Mouse (Mus musculus): ENCODE measurements around the gene Npff. TPM values are rescaled to one million over a fixed set of nuclear protein-coding genes. Genes with fewer than 3 reads are reported as not detected.

Npff gene
- polyA plus RNA-seq, 1 experiment, result 7.3 TPM

- TF ChIP-seq CTCF (IDR thresholded peaks at IDR 0.05; ENCODE audit: low read depth, low read length), result no peak
- no peak for TF ChIP-seq POLR2A (IDR thresholded peaks at IDR 0.05; ENCODE audit: borderline replicate concordance, low read depth, low read length)
- H3K27ac ChIP-seq (ENCODE audit: insufficient read depth, low read depth, low read length), result no peak overlapping the region
- peaks cover 2% of the 10 kb centered on the region; the same call in 1 of the 2 replicates for H3K4me1 ChIP-seq (ENCODE audit: control insufficient read depth, insufficient read depth, low read length)
- H3K4me3 ChIP-seq (ENCODE audit: insufficient read depth, low read length), result no peak overlapping the region
Measured at GRCm38 (mm10) chr15:102526111-102527002, 1.6 kb upstream of the Npff start.

- TF ChIP-seq CTCF (IDR thresholded peaks at IDR 0.05; ENCODE audit: low read depth, low read length) (no peak), POLR2A (IDR thresholded peaks at IDR 0.05; ENCODE audit: borderline replicate concordance, low read depth, low read length) (no peak)
- Histone ChIP-seq H3K4me3 (ENCODE audit: insufficient read depth, low read length) (no peak overlapping the region), H3K4me1 (ENCODE audit: control insufficient read depth, insufficient read depth, low read length) (peaks cover 10% of the 10 kb centered on the region), H3K27ac (ENCODE audit: insufficient read depth, low read depth, low read length) (no peak overlapping the region)
Measured at GRCm38 (mm10) chr15:102521480-102521879, 3.3 kb downstream of the Npff start.

- Histone ChIP-seq H3K27ac (ENCODE audit: insufficient read depth, low read depth, low read length) (0 out of 2 replicates have a peak overlapping the region, but pooled peaks have one; percentile 18), H3K4me3 (ENCODE audit: insufficient read depth, low read length) (no peak overlapping the region), H3K4me1 (ENCODE audit: control insufficient read depth, insufficient read depth, low read length) (peaks cover 19% of the 10 kb centered on the region)
- TF ChIP-seq CTCF (IDR thresholded peaks at IDR 0.05; ENCODE audit: low read depth, low read length), result no peak
- no peak for TF ChIP-seq POLR2A (IDR thresholded peaks at IDR 0.05; ENCODE audit: borderline replicate concordance, low read depth, low read length)
Measured at GRCm38 (mm10) chr15:102520416-102520815, 4.3 kb downstream of the Npff start.

- peak overlapping the region; percentile 71; the same call in 1 of the 2 replicates for H3K27ac ChIP-seq (ENCODE audit: insufficient read depth, low read depth, low read length)
Measured at GRCm38 (mm10) chr15:102519211-102520141, 5.3 kb downstream of the Npff start.

GRCm38 (mm10) chr15:102518859-102519201 lies 5.9 kb downstream of the Npff start:
- TF ChIP-seq CTCF (IDR thresholded peaks at IDR 0.05; ENCODE audit: low read depth, low read length), result no peak
- TF ChIP-seq POLR2A (IDR thresholded peaks at IDR 0.05; ENCODE audit: borderline replicate concordance, low read depth, low read length), result no peak
- Histone ChIP-seq H3K27ac (ENCODE audit: insufficient read depth, low read depth, low read length) (peak overlapping the region; percentile 71), H3K4me1 (ENCODE audit: control insufficient read depth, insufficient read depth, low read length) (peaks cover 19% of the 10 kb centered on the region), H3K4me3 (ENCODE audit: insufficient read depth, low read length) (peak overlapping the region; percentile 93)

More at GRCm38 (mm10) chr15:102519211-102520141, 5.3 kb downstream of the Npff start:
- H3K4me1 ChIP-seq (ENCODE audit: control insufficient read depth, insufficient read depth, low read length), result peaks cover 19% of the 10 kb centered on the region
- peak overlapping the region; percentile 93 for H3K4me3 ChIP-seq (ENCODE audit: insufficient read depth, low read length)
- TF ChIP-seq CTCF (IDR thresholded peaks at IDR 0.05; ENCODE audit: low read depth, low read length) (no peak), POLR2A (IDR thresholded peaks at IDR 0.05; ENCODE audit: borderline replicate concordance, low read depth, low read length) (no peak)

GRCm38 (mm10) chr15:102517976-102518858 lies 6.5 kb downstream of the Npff start, which contains the start of gene Tarbp2:
Tarbp2 (plus strand) TSS chr15:102518192.
- Histone ChIP-seq H3K27ac (ENCODE audit: insufficient read depth, low read depth, low read length) (peak within 1 kb of the TSS; percentile 96), H3K4me1 (ENCODE audit: control insufficient read depth, insufficient read depth, low read length) (peaks cover 19% of the 10 kb centered on the region), H3K4me3 (ENCODE audit: insufficient read depth, low read length) (peak within 1 kb of the TSS; percentile 93)
- TF ChIP-seq POLR2A (IDR thresholded peaks at IDR 0.05; ENCODE audit: borderline replicate concordance, low read depth, low read length) (no peak), CTCF (IDR thresholded peaks at IDR 0.05; ENCODE audit: low read depth, low read length) (no peak)

GRCm38 (mm10) chr15:102517631-102517975 lies 7.1 kb downstream of the Npff start:
- TF ChIP-seq CTCF (IDR thresholded peaks at IDR 0.05; ENCODE audit: low read depth, low read length), result no peak
- TF ChIP-seq POLR2A (IDR thresholded peaks at IDR 0.05; ENCODE audit: borderline replicate concordance, low read depth, low read length), result peak; percentile 92
- peaks cover 25% of the 10 kb centered on the region for H3K4me1 ChIP-seq (ENCODE audit: control insufficient read depth, insufficient read depth, low read length)
- peak overlapping the region; percentile 69 for H3K4me3 ChIP-seq (ENCODE audit: insufficient read depth, low read length)
- H3K27ac ChIP-seq (ENCODE audit: insufficient read depth, low read depth, low read length), result 0 out of 2 replicates have a peak overlapping the region, but pooled peaks have one; percentile 10

- Histone ChIP-seq H3K4me1 (ENCODE audit: control insufficient read depth, insufficient read depth, low read length) (peaks cover 28% of the 10 kb centered on the region), H3K27ac (ENCODE audit: insufficient read depth, low read depth, low read length) (0 out of 2 replicates have a peak within 1 kb of the TSS, but pooled peaks have one; percentile 10), H3K4me3 (ENCODE audit: insufficient read depth, low read length) (peak within 1 kb of the TSS; percentile 69)
- no peak for TF ChIP-seq POLR2A (IDR thresholded peaks at IDR 0.05; ENCODE audit: borderline replicate concordance, low read depth, low read length)
- TF ChIP-seq CTCF (IDR thresholded peaks at IDR 0.05; ENCODE audit: low read depth, low read length), result no peak; the same call in 1 of the 2 replicates
Measured at GRCm38 (mm10) chr15:102516728-102517404, 7.9 kb downstream of the Npff start, which contains the start of gene Map3k12. Map3k12 (minus strand) TSS chr15:102517064.
